Mouse (Mus musculus) E14TG2a.4 (cell line): ENCODE measurements around the gene Inpp4b.

Experiments
- CTCF ChIP-seq: conservative IDR thresholded peaks from 2 replicates; pipeline ENCODE4 v1.5.1; 2014; ENCODE audit warnings: low read length
- POU5F1 ChIP-seq: IDR thresholded peaks from 2 replicates; pipeline ENCODE4 v1.6.1; 2014; ENCODE audit warnings: low read length, borderline replicate concordance

- TF ChIP-seq CTCF (no peak), POU5F1 (no peak)
These were observed 265.7 kb downstream of the Inpp4b start for GRCm38 (mm10) chr8:81608082-81608481.
